In the genomic region with DNA sequence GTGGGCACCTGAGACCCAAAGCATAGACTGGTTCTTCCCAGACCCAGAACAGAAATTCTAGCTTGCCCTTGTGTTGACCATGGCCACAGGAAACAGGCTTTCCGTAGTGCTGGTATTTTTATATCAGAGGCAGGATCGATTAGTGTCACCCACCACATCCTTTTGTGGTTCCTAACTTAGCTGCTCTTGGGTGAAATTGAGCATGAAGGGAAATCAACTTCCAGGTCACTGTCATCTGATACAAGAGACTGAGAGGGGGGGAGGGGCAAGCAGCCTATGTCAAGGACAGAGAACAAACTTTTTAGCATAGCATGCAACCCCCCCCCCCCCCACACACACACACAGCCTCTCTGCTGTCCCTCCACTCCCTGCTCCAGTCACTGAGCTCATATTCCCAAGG, we compare ENCODE assay signal across 24 mouse cellular contexts. TPM values are rescaled to one million over a fixed set of nuclear protein-coding genes. Genes with fewer than 3 reads are reported as not detected.
"Had no signal": no experiment of that assay in that cellular context is flagged by ENCODE, and none has a peak within 500 bp of the region (broad histone marks: within the 10 kb centered on the region; RNA-seq: fewer than 3 reads in every experiment).

No protein-coding gene starts in this region.

- H3K27me3 ChIP-seq: limb, embryonic 13.5 days; lung, embryonic 15.5 days; midbrain, embryonic 12.5 days; neural tube, embryonic 13.5 days had no signal

- DNase-seq: kidney, adult 18-20 months; kidney, adult 9 months; kidney, postnatal 14 days; kidney, postnatal 4 days; liver; lung, adult 18-20 months; lung, postnatal 10 days; lung, postnatal 36 days; right cerebral cortex, postnatal 4 days; thymus, adult 2 months; thymus, postnatal 25 days had no signal

- H3K4me3 ChIP-seq: limb, embryonic 10.5 days; limb, embryonic 13.5 days; liver, embryonic 12.5 days; liver, embryonic 15.5 days; lung, embryonic 15.5 days; midbrain, embryonic 12.5 days; myocyte; neural tube, embryonic 13.5 days had no signal

- ATAC-seq: intestine, embryonic 16.5 days; liver, embryonic 12.5 days; midbrain, embryonic 16.5 days had no signal

- H3K27ac ChIP-seq: limb, embryonic 10.5 days; limb, embryonic 13.5 days; liver, embryonic 12.5 days; liver, embryonic 15.5 days; lung, embryonic 15.5 days; midbrain, embryonic 12.5 days; neural tube, embryonic 13.5 days; stomach, postnatal 0 days had no signal

- H3K36me3 ChIP-seq: limb, embryonic 10.5 days; limb, embryonic 13.5 days; liver, embryonic 12.5 days; liver, embryonic 15.5 days; lung, embryonic 15.5 days; midbrain, embryonic 12.5 days; neural tube, embryonic 13.5 days had no signal

- H3K4me2 ChIP-seq: limb, embryonic 13.5 days; liver, embryonic 12.5 days; liver, embryonic 15.5 days; lung, embryonic 15.5 days; midbrain, embryonic 12.5 days; neural tube, embryonic 13.5 days had no signal

- H3K9ac ChIP-seq: limb, embryonic 13.5 days; liver, embryonic 12.5 days; liver, embryonic 15.5 days; lung, embryonic 15.5 days; midbrain, embryonic 12.5 days; neural tube, embryonic 13.5 days had no signal

- H3K4me1 ChIP-seq: limb, embryonic 10.5 days; limb, embryonic 13.5 days; lung, embryonic 15.5 days; midbrain, embryonic 12.5 days; neural tube, embryonic 13.5 days had no signal

- H3K9me3 ChIP-seq: limb, embryonic 10.5 days; limb, embryonic 13.5 days; liver, embryonic 12.5 days; liver, embryonic 15.5 days; lung, embryonic 15.5 days; midbrain, embryonic 12.5 days; neural tube, embryonic 13.5 days had no signal

RNA-seq across cellular contexts. Expression of a gene that starts 26.8 kb away (rescaled TPM):
- total RNA-seq: monocyte, adult 5-6 weeks; neutrophil, adult 5-6 weeks had no signal
- polyA plus RNA-seq: myocyte had no signal

RNA-seq across cellular contexts. Expression of a gene that starts 41.3 kb away (rescaled TPM):
- total RNA-seq: monocyte, adult 5-6 weeks; neutrophil, adult 5-6 weeks had no signal
- polyA plus RNA-seq: liver, embryonic 12.5 days; liver, embryonic 15.5 days; myocyte; thymus, adult 2 months had no signal
